Comparison of ENCODE assay signal across 9 mouse cellular contexts in genomic region chr11:70247136-70247845, GRCm38 (mm10). TPM values are rescaled to one million over a fixed set of nuclear protein-coding genes. Genes with fewer than 3 reads are reported as not detected.
DNase-seq lines count a peak whose midpoint lies in the region; ATAC-seq and TF ChIP-seq lines count a peak whose summit lies in the region.
"Had no signal": no experiment of that assay in that cellular context is flagged by ENCODE, and none has a peak within 500 bp of the region (broad histone marks: within the 10 kb centered on the region; RNA-seq: fewer than 3 reads in every experiment).

No protein-coding gene starts in this region.

- no peak overlapping the region for H3K9ac ChIP-seq in lung, embryonic 14.5 days
- no peak overlapping the region for H3K9ac ChIP-seq in stomach, postnatal 0 days (ENCODE audit: low read length)
- H3K9ac ChIP-seq: neural tube, embryonic 13.5 days had no signal

- no peaks in the 10 kb centered on the region for H3K36me3 ChIP-seq in lung, embryonic 14.5 days (ENCODE audit: insufficient read depth)
- no peaks in the 10 kb centered on the region for H3K36me3 ChIP-seq in stomach, postnatal 0 days (ENCODE audit: control insufficient read depth, insufficient read depth, low read length)
- H3K36me3 ChIP-seq: neural tube, embryonic 13.5 days had no signal

- DNase-seq in gastrocnemius, adult 2 months = peak; percentile 63
- no peak for DNase-seq in gastrocnemius, postnatal 25 days
- DNase-seq in testis, postnatal 10 days (ENCODE audit: low spot score) = peak; percentile 87
- DNase-seq in testis, postnatal 14 days (ENCODE audit: low spot score) = no peak
- DNase-seq in c-Kit-positive CD71-positive TER-119-positive erythroid progenitor cells, embryonic 14.5 days (ENCODE audit: low spot score) = peak; percentile 75
- peak; percentile 70 to 85 for DNase-seq in heart, postnatal 14 days
- peak; percentile 86 for DNase-seq in lung, embryonic 14.5 days
- DNase-seq in stomach, postnatal 0 days (ENCODE audit: low spot score) = peak; percentile 74

- WGBS in lung, embryonic 14.5 days = 53% methylated on average over 9 of the region's 9 CpGs
- WGBS in stomach, postnatal 0 days = 50% methylated on average over 9 of the region's 9 CpGs

- H3K9me3 ChIP-seq in lung, embryonic 14.5 days (ENCODE audit: low read depth, low read length) = no peaks in the 10 kb centered on the region
- no peaks in the 10 kb centered on the region for H3K9me3 ChIP-seq in stomach, postnatal 0 days (ENCODE audit: control insufficient read depth, low read length)
- H3K9me3 ChIP-seq: neural tube, embryonic 13.5 days had no signal

- H3K4me1 ChIP-seq in lung, embryonic 14.5 days (ENCODE audit: insufficient read depth) = no peaks in the 10 kb centered on the region
- H3K4me1 ChIP-seq in stomach, postnatal 0 days (replicated peaks; ENCODE audit: control insufficient read depth, insufficient read depth) = no peaks in the 10 kb centered on the region

- no peak overlapping the region for H3K4me2 ChIP-seq in lung, embryonic 14.5 days
- no peak overlapping the region for H3K4me2 ChIP-seq in stomach, postnatal 0 days (replicated peaks; ENCODE audit: low read depth)
- H3K4me2 ChIP-seq: neural tube, embryonic 13.5 days had no signal

- H3K27ac ChIP-seq in gastrocnemius, adult 2 months = no peak overlapping the region
- H3K27ac ChIP-seq in lung, embryonic 14.5 days (ENCODE audit: low read depth) = no peak overlapping the region
- H3K27ac ChIP-seq in stomach, postnatal 0 days (replicated peaks) = no peak overlapping the region
- H3K27ac ChIP-seq: neural tube, embryonic 13.5 days had no signal

- intact Hi-C loops in gastrocnemius, adult 2 months (cut with DNase I) = no loop called here
- intact Hi-C loops in heart, postnatal 14 days (cut with DNase I) = loop anchor here (10.0 kb wide), 1 partner anchor 258 kb away; the partner anchor contains the start of gene Tm4sf5

- TF ChIP-seq EP300 in stomach, postnatal 0 days (optimal IDR thresholded peaks at IDR 0.05) = no peak

- TF ChIP-seq CTCF in gastrocnemius, adult 2 months (IDR thresholded peaks at IDR 0.05) = peak; percentile 92; the same call in 1 of the 2 replicates
- TF ChIP-seq CTCF in lung, embryonic 14.5 days (IDR thresholded peaks at IDR 0.05; ENCODE audit: low read depth) = peak; percentile 83
- TF ChIP-seq CTCF in stomach, postnatal 0 days (IDR thresholded peaks at IDR 0.05; ENCODE audit: low read depth) = peak; percentile 93

- H3K4me3 ChIP-seq in gastrocnemius, adult 2 months = no peak overlapping the region
- H3K4me3 ChIP-seq in lung, embryonic 14.5 days (ENCODE audit: low read depth, low read length) = no peak overlapping the region
- no peak overlapping the region for H3K4me3 ChIP-seq in stomach, postnatal 0 days (ENCODE audit: low read depth, low read length)
- H3K4me3 ChIP-seq: neural tube, embryonic 13.5 days had no signal

- H3K27me3 ChIP-seq in lung, embryonic 14.5 days (ENCODE audit: insufficient read depth, low read length) = peaks cover 4% of the 10 kb centered on the region
- no peaks in the 10 kb centered on the region for H3K27me3 ChIP-seq in stomach, postnatal 0 days (ENCODE audit: control insufficient read depth, insufficient read depth, low read length)

- ATAC-seq in lung, embryonic 14.5 days (ENCODE audit: insufficient read depth) = no peak
- peak; percentile 66; the same call in 1 of the 2 replicates for ATAC-seq in stomach, postnatal 0 days (ENCODE audit: low FRiP score, low TSS enrichment)

RNA-seq across cellular contexts. Expression of gene Rnasek, which starts 7.6 kb away (rescaled TPM):
- 100 to 1,000 TPM; 109 to 117 TPM for total RNA-seq in gastrocnemius, adult 2 months (2021)
- total RNA-seq in gastrocnemius, postnatal 25 days (2021) = 100 to 1,000 TPM in 1 of 2 experiments, 10 to 100 TPM in 1; 96.1 to 126 TPM
- total RNA-seq in heart, postnatal 14 days (2021) = 10 to 100 TPM; 89.0 to 96.3 TPM
- polyA plus RNA-seq in lung, embryonic 14.5 days (2014; fragmentation: Nextera tagmentation; extraction: Ambion mirVana) = 135 and 140 TPM in 2 replicates
- polyA plus RNA-seq in stomach, postnatal 0 days (2015; fragmentation: Nextera tagmentation; extraction: Ambion mirVana) = 317 and 326 TPM in 2 replicates

RNA-seq across cellular contexts. Expression of gene Gm21988, which starts 7.7 kb away (rescaled TPM):
- 1 to 10 TPM; 3.7 to 4.4 TPM for total RNA-seq in gastrocnemius, adult 2 months (2021)
- 1 to 10 TPM; 2.4 to 3.0 TPM for total RNA-seq in gastrocnemius, postnatal 25 days (2021)
- total RNA-seq in heart, postnatal 14 days (2021) = 1 to 10 TPM; 3.1 to 3.2 TPM
- 9.3 and 10.8 TPM in 2 replicates for polyA plus RNA-seq in lung, embryonic 14.5 days (2014; fragmentation: Nextera tagmentation; extraction: Ambion mirVana)
- polyA plus RNA-seq in stomach, postnatal 0 days (2015; fragmentation: Nextera tagmentation; extraction: Ambion mirVana) = 7.5 and 10.1 TPM in 2 replicates

RNA-seq across cellular contexts. Expression of gene Alox12, which starts 7.9 kb away (rescaled TPM):
- 1 to 10 TPM; 1.0 to 1.8 TPM for total RNA-seq in gastrocnemius, adult 2 months (2021)
- total RNA-seq in gastrocnemius, postnatal 25 days (2021) = under 1 TPM; 0.67 to 0.80 TPM
- total RNA-seq in heart, postnatal 14 days (2021) = 1 to 10 TPM; 2.7 to 3.1 TPM
- 6.6 and 6.9 TPM in 2 replicates for polyA plus RNA-seq in lung, embryonic 14.5 days (2014; fragmentation: Nextera tagmentation; extraction: Ambion mirVana)
- 13.8 and 16.5 TPM in 2 replicates for polyA plus RNA-seq in stomach, postnatal 0 days (2015; fragmentation: Nextera tagmentation; extraction: Ambion mirVana)

RNA-seq across cellular contexts. Expression of gene 0610010K14Rik, which starts 9.6 kb away (rescaled TPM):
- 10 to 100 TPM; 33.4 to 37.0 TPM for total RNA-seq in gastrocnemius, adult 2 months (2021)
- 10 to 100 TPM; 26.9 to 36.2 TPM for total RNA-seq in gastrocnemius, postnatal 25 days (2021)
- total RNA-seq in heart, postnatal 14 days (2021) = 10 to 100 TPM; 34.7 to 38.4 TPM
- 180 and 198 TPM in 2 replicates for polyA plus RNA-seq in lung, embryonic 14.5 days (2014; fragmentation: Nextera tagmentation; extraction: Ambion mirVana)
- 81.0 and 83.6 TPM in 2 replicates for polyA plus RNA-seq in stomach, postnatal 0 days (2015; fragmentation: Nextera tagmentation; extraction: Ambion mirVana)

RNA-seq across cellular contexts. Expression of gene Bcl6b, which starts 17.7 kb away (rescaled TPM):
- 1 to 10 TPM; 1.4 to 2.6 TPM for total RNA-seq in gastrocnemius, adult 2 months (2021)
- total RNA-seq in gastrocnemius, postnatal 25 days (2021) = 1 to 10 TPM; 4.1 to 6.2 TPM
- total RNA-seq in heart, postnatal 14 days (2021) = 10 to 100 TPM; 26.1 to 32.5 TPM
- 30.3 and 30.9 TPM in 2 replicates for polyA plus RNA-seq in lung, embryonic 14.5 days (2014; fragmentation: Nextera tagmentation; extraction: Ambion mirVana)
- polyA plus RNA-seq in stomach, postnatal 0 days (2015; fragmentation: Nextera tagmentation; extraction: Ambion mirVana) = 3.2 and 3.6 TPM in 2 replicates

Comparison
In these comparisons a context has a peak if more than half of its experiments do, and no peak if none do; other contexts are left out.
1. DNase-seq: peak in gastrocnemius, adult 2 months (single experiment), testis, postnatal 10 days (single experiment), c-Kit-positive CD71-positive TER-119-positive erythroid progenitor cells, embryonic 14.5 days (single experiment), heart, postnatal 14 days (2 of 2), lung, embryonic 14.5 days (single experiment) and stomach, postnatal 0 days (single experiment); none in gastrocnemius, postnatal 25 days (single experiment) and testis, postnatal 14 days (single experiment).
2. Peak in every context shown above with its lines, with median percentiles within 50 percentile points of each other: CTCF ChIP-seq.